Mouse (Mus musculus): ENCODE measurements at regions not wholly inside any gene's neighbourhood (a gene's known extent, or its start where the extent isn't known, plus 50 kb on each side); places are given as distances from the start of the nearest gene placed in this dataset.
A peak's percentile ranks its signal among the peaks of the same experiment; 100 is the strongest.

DNA sequence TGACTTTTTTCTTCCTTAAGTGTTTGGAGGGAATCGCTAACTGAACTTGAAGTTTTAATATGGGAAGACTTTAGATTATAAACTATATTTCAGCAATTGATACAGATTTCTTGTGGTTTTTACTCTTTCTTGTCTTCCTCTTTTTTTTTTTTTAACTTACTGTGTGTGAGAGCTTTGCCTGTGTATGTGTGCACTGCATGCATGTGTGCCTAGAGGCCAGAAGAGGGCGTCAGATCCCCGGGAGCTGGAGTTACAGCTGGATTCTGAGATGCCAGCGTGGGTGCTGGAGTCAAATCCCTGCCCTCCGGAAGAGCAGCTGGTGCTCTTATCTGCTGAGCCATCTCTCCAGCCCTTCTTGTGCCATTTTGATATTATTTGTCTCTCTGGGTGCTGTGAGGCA lies 129.6 kb downstream of the Trim33 start:
- no peak for DNase-seq (ENCODE audit: low spot score in 2 of 2)

DNA sequence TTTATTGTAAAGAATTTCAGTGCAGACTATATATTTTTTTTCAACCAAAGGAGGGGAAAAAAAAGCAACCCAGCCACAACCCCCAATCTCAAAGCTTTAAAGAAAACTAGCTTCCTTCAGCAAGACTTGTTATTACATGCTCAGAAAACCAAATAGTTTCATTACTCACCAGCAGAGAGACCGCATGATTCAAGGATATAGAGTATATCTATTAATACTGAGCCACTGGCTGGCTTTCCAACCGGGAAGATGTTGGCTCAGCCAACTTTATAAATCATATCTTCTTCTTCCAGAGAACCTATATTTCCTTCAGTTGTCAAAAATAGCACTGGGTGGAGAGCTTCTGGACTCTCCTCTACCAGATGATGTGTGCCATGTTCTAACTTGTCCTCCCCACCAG lies 133.2 kb downstream of the Trim33 start:
- no peak for DNase-seq (ENCODE audit: low spot score in 2 of 2)

DNA sequence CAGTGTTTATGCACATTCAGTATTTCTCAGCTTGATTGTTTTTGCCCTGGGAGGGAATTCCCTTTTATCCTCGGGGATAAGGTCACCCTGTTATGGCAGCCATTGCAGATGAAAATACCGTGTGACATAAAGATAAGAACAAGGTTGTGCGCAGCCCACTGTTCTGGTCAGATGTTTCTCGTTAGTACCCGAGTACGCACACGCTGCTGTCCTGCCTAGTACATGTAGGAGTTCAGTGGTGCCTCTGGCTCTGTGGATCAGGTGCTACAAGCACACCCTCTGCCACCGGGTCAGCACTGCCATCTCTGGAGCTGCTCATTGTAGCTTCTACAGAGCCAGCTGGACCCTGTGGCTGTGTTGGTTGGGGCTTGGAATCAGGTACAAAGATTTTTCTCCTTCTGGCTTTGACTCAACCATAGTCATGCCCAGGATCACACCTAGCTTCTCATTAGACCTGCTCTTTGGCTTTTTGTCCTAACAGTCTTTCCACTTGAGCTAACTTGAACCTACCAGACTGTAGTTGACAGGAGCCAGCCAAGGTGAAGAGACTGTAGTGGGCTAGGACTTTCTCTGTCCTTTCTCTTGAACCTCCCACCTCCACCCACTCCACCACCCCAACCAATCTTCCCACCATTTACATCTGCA lies 136.1 kb downstream of the Trim33 start:
- DNase-seq (ENCODE audit: low spot score in 2 of 2), result no peak

DNA sequence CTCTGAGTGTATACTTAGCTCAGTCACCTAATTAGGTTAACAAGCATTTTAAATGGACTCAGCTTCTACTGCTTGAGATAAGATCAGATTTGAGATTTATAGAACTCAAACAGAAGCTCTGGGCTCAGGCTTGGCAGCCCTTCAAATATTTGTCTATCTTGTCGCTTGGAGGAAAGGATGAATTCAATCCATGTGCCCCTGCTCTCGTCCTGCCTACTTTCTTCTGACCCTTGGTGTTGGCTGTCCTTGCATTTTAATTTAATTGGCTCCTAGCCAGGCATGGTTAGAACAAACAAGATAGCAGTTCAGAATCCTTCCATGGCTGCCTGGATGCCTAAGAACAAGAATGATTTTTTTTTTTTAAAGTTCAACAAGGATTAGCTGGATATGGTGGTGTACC lies 137.2 kb downstream of the Trim33 start:
- no peak for DNase-seq (ENCODE audit: low spot score in 2 of 2)

DNA sequence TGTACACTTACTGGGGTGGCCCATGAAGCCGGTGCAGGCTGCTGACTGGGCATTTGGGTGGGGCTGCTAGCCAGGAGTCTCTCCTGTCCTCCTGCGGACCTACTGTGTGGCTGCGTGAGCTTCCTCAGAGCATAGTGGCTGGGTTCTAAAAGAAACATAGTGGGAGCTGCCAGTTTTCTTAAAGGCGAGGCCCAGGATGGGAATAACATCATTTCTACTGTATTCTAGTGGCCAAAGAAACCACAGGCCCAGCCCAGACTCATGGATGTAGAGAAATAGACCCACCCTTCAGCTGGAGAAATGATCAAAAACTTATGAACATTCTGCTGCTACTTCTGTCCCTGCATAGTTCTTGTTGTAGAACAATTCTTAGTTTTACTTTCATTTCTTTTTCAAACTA lies 138.7 kb downstream of the Trim33 start:
- DNase-seq (ENCODE audit: low spot score in 2 of 2), result no peak

DNA sequence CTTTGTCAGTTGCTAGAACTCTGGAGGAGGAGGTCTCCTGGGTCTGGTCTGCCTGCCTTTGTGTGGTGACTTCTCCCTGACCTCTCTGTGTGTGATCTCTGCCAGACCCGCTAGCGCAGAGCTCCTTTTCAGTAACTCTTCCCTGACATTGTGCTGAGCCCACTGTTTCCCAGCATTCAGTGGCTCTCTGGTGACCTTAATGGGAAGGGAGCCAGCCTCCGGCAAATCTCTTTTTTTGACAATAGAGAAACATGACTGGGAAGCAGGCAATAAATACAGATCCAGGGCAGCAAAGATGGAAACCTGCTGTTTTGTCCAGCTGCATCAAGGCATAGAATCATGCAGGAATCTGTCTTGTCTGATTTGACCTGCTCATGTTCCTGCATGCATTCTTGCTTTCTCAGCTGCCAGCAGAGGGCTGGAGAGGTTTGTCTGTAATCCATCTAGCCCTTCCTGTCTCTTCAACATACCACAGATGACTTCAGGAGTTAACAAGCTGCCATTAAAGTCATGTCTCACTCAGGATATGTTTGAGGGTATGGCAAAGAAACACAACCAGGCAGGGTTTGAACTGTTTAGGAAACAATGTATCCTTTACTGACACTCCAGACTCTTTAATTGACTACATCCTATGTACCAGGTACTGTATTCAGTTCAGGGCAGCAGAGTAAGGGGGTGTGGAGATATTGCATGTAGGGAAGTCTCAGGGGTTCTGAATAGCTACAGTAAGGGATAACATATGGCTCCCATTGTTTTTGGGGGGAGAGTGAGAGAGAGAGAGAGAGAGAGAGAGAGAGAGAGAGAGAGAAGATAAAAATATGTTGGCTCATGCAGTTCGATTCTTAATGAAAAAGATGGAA lies 140.9 kb downstream of the Trim33 start:
- DNase-seq (ENCODE audit: low spot score in 2 of 2), result peak in 1 of 2 experiments; percentile 41

DNA sequence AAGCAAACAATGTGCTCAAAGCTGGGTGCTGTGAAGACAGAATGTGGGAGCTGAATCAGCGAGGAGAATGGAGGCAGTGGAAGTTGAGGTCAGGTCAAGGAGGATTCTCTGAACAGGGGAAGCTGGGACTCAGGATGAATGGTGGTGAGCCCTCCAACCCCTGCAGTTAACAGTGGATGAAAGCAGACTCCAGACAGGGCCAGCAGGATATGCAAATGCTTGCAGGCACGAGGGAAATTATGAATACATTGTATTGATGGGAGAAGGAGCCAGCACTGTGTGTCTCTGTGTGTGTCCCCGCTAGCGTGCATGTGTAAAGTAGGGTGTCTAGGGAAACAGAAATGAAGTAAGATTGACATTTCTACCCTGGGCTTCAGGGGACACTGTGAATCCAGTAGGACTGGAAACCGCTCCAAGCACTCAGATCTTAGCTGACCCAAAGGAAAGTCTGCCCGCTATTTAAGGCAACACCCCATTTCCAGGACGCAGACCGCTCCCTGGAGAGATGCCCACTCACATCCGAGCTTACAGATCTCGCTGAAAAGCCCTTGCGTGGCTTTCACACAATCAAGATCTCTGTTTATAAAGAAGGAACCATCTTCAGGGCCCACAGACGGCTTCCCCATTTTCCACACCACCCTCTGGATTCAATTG lies 141.7 kb downstream of the Trim33 start:
- DNase-seq (ENCODE audit: low spot score in 2 of 2), result no peak

DNA sequence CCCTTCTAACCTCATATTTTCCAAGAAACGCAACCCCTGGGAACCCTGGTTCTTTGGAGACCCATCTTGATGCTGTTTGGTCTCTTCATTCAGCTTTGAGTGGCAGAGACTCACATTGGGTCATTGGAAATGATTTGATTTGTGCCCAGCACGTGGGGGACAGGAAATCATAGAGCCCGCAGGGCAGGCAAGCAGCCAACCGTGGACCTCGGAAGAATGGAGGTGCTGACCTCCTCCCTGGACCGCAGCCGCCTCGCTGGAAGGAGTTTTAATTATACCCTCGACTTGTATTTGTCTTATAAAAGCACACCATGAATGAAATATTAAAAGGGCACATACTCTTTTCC lies 142.2 kb downstream of the Trim33 start:
- DNase-seq (ENCODE audit: low spot score in 2 of 2), result no peak

DNA sequence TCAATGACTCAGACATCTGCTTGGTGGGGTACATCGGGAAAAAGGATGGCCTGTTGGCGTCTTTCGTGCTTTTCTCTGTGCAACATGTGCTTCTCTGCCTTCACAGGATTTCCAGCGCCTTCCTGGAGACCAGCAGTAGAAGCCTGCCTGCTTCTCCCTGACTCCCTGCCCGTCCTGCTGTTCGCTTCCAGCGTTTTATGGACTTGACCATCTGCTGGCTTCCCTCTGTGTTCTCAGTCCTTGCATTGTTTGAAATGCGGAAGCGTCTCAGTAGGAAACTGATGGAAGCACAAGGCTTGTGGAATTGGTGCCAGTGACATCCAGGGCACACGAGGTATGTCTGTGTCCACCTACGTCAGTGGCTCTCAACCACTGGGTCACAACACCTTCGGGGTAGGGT lies 143.7 kb downstream of the Trim33 start:
- DNase-seq (ENCODE audit: low spot score in 2 of 2), result no peak

DNA sequence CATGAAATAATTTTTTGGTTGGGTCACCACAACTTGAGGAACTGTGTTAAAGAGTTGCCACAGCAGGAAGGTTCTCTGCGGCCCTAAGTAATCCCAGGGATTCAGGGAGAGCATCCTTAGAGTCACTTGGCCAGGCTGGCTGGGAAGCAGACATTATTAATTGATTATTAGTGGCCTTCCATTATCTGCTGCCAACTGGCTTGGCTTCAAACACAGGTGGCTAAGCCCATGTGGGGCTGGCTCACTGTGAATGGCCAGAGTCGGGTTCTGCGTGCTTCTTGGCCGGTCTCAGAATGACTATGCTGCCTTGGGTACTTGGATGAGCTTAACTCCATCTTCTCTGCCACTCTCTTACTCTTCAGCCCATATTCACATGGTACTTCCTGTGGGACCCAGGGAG lies 144.2 kb downstream of the Trim33 start:
- DNase-seq (ENCODE audit: low spot score in 2 of 2), result no peak

DNA sequence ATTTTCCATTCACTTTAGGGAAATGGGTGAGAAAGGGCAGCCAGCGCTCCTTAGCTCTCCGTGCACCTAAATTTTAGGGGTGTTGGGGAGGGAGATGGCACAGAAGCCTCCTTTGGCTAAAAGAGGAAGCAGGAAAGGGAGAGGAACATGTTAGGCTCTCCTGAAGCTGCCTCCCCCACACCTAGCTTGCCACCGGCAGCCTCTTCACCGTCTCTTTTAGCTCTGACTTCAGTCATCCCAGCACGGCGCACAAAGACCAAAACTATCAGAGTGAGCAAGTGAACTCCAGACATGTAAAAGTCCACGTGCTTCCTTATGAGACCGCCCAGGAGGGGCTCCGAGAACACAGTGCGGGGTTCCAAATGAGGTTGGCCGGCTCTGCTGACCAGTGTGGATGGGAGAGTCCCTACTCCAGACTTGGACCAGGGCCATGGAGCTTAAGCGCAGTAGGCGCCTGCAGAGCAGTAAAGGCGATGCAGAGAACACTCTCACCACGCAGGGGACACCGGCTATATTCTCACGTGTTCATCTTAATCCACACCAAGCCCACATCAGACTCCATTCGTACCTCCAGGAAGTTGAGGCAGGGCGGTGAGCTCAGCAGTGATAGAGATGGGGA lies 146.8 kb downstream of the Trim33 start:
- DNase-seq (ENCODE audit: low spot score in 2 of 2), result peak in 1 of 2 experiments; percentile 32

DNA sequence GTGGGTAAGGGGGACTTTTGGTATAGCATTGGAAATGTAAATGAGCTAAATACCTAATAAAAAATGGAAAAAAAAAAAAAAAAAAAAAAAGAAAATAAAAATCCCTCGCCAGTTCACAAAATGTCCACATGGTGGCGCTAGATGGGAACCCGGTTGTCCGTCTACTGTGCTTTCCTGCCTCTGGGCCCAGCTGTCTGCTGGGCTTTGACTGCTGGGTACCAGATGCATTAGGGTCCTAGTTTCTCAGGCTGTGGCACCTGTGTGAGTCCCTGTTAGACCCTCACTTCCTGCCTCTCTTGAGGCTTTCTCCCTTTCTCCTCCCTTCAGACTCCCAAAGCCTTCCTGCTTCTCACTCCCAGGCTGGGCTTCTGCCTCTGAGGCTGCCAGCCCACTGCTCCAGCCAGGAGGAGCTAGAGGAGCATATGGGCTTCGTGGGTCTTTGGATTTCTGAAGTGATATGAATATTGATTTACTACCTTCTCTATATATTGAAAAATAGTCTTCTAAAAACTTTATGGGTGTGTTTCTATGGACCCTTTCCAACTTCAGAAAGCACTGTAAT lies 145.7 kb upstream of the Syt6 start:
- DNase-seq (ENCODE audit: low spot score in 2 of 2), result no peak

DNA sequence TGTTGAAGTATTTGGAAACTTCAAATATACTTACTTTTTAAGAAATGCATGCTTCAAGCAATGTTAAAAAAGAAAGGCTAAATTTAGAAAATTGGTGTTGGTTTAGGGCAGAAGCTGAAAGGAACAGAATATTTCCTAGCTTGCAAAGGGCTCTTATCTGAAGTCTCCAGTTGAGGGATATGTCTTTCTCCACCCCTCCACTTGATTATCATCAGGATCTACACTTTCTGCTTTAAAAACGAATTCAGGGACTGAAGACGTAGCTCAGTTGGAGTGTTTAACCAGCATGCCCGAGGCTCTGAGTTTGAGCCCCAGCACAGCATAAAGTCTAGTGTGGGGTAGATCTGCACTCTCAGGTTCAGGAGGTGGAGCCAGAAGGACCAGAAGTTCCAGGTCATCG lies 144.9 kb upstream of the Syt6 start:
- no peak for DNase-seq (ENCODE audit: low spot score in 2 of 2)

DNA sequence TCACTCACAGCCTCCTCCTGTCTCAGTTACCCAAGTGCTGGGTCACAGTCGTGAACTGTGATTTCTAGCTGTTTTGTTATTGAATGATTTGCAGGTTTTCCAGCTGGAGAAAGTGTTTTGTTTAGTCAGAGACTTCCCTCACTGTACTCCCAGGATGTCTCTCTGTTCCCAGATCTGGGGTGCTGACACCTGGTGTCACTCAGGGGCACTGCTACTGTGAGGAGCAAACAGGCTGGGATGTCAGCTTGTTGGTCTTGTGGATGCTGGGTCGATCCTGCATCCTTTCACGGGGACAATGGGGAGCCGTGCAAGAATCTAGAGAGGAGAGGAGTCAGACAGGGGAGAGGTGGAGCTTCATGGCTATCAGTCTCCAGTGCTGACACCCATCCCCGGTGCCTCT lies 142.8 kb upstream of the Syt6 start:
- DNase-seq (ENCODE audit: low spot score in 2 of 2), result no peak

DNA sequence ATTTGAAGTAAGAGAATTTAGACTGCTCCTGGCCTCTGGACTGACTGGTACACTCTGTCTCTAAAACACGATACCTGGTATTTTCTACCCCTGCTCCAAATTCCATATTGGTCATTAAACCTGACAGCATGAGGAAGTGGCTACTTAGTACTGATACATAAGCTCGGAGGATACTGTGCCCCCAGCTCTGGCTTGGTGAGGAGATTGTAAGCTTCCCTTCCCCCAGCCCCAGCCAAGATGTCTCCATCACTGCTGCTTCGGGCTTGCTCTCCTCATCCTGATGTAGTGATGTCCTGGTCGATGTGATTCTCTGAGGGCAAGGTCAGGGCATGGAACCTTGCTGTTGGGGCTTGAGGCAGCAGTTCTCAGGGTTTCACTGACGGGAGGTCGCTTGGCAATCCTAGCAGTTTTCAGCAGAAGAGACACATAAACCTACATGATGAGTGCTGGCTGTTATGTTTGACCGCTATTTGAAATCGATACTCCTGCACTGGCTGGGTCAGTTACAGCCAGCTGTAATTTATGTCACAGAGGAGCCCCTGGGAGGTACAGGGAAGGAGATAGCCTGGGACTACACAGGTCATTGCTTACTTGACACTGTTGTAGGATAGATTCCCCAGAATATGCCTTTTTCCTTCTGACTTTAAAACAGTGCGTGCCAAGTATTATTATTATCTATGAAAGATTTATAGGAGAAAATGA lies 138.0 kb upstream of the Syt6 start:
- DNase-seq (ENCODE audit: low spot score in 2 of 2), result no peak

DNA sequence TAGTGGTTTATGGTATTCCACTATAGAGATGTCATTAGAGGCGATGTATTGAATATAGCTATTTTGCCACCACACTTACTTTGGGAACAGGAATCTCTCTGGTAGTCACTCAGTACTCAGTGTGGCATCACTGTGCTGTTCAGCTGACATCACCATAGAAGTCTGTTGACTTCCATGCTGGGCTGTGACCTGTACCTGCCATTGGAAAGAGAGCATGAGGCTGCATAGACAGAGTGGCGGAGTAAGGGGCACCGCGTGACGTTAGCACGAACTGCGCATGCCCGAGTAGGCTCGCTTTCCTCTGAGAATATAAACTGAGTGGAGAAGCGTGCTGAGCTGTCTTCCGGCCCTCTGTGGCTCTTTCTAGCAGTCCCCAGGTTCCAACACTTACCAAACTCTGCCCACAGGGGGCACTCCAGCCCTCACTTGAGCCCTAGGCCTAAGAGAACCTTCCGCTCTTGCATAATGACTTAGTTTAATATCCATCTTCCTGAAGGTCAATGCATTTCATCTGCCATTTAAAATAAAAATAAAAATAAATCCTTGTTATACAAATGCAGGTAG lies 136.2 kb upstream of the Syt6 start:
- no peak for DNase-seq (ENCODE audit: low spot score in 2 of 2)

DNA sequence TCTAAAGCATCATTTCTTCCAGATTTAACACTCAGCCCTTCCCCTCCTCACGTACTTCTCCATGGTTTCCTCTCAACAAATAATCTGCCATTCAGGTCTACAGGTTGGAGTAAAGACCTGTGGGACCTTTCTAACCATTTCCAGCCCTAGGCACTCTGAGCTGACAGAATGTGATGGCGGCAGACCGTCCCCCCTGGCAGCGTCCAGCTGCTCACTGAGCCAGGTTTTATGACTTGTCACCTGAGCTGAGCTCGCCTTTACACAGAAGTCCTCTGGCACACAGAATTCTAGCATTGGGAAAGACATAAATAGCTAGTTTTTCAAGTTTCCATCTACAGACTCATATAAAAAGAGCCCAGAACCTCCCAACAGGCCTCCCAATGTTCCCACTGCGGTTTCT lies 131.8 kb upstream of the Syt6 start:
- DNase-seq (ENCODE audit: low spot score in 2 of 2), result no peak

DNA sequence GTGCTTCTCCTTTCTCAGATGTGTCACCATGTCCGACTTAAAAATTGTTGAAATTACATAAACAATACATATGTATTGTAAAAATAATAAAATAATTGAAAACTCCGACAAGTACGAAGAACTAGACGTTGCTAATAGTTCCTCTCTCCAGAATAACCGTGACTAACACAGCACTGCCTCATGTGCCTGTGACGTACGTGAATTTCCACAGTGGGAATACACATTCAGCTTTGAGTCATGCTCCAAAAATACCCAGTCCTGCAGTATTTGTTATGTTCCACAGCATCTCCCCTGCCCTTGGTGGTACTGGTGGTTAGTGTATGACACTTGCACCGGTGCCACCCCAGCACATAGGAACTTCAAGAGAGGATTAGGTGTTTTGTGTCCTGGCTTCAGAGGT lies 129.2 kb upstream of the Syt6 start:
- no peak for DNase-seq (ENCODE audit: low spot score in 2 of 2)

DNA sequence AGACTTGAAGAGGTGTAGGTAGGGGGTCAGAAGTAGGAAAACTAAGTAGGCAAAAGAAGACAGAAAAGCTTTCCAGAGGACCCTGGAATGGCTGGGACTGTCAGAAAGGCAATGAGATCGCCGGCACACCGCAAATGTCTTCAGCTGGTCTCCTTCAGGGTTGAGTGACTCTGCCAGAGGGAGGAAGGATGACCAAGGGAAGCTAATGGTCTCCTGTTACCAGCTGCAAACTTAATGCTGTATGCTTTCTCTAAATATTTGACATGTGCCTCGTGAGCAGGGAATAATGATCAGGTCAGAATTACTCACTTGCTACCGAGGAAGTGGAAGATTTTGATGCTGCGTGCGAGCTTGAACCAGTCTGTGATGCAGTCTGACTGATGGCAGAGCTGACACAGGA lies 125.2 kb upstream of the Syt6 start:
- DNase-seq (ENCODE audit: low spot score in 2 of 2), result no peak

DNA sequence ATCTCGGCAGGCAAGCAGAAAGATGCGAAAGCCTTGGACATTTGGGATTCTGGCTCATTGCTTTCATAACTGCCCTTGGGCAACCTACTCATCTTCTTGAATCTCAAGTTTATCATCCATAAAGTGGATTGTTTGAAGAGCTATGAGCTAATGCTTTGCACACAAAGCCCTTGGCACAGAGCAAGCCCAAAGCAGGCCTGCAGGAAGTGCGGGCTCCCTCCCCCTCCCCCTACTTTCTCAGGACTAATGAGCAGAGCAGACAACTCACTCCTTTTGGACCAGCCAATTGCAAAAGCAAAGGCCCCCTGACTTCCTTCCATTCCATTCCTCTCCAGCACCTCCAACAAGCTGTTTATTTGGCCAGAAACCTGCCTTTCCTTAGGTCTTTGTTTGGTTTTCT lies 123.1 kb upstream of the Syt6 start:
- no peak for DNase-seq (ENCODE audit: low spot score in 2 of 2)

DNA sequence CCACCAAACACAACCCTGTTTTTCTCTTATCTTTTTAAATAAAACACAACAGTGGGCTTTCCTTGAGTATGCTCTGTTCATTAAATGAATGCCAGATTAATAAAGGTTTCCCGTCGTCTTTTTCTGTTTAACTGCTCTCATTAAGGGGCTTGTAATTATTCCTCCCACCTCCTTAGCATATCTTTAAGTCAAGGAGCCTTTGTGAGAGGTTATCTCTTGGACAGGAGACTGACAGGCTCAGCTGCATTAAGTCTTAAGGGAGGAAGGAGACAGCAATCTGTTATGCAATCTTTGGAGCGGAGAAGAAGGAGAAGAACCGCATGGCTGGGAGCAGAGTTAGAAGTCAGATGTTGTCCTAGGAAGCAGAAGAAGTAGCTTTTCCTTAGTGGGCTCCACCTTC lies 111.3 kb upstream of the Syt6 start:
- DNase-seq (ENCODE audit: low spot score in 2 of 2), result no peak
